ENCODE assay signal across 1 mouse cellular context in the genomic region with DNA sequence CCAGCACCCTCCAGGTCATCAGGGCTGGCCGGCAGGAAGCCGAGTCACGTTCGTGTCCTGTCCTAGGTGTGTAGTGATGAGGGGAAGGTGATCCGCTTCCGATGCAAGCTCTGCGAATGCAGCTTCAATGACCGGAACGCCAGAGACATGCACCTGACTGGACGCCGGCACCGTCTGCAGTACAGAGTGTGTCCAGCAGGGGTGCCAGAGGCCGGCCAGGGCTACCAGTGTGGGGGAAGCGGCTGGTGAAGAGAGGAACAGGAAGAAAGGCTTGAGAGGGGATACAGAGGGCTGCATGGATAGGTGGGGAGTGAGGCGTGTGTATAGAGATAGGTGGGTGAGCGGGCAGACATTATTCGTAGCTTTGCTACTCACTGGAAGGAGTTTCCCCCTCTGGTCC.
TF ChIP-seq lines count a peak whose summit lies in the region.

No protein-coding gene starts in this region.

TF ChIP-seq in C2C12, 6 proteins besides CTCF, POLR2A, EP300 and RAD21:
- TF ChIP-seq FOSL1 (IDR thresholded peaks at IDR 0.05; ENCODE audit: insufficient read depth, low read length, poor library complexity, severe bottlenecking), result no peak
- no peak for TF ChIP-seq CEBPB (IDR thresholded peaks at IDR 0.05; ENCODE audit: low read depth)
- no peak for TF ChIP-seq USF1 (IDR thresholded peaks at IDR 0.05; ENCODE audit: low read depth)
- no peak for TF ChIP-seq MYOG (IDR thresholded peaks at IDR 0.05; ENCODE audit: control insufficient read depth, extremely low read depth, insufficient read length)
- no peak for TF ChIP-seq MYOD1 (IDR thresholded peaks at IDR 0.05; ENCODE audit: control insufficient read depth, insufficient read length, low read depth)
- no peak for TF ChIP-seq MAX (IDR thresholded peaks at IDR 0.05)
